Mouse (Mus musculus) limb, embryonic 14.5 days (tissue): ENCODE data around the gene Spice1. TPM values are rescaled to one million over a fixed set of nuclear protein-coding genes. Genes with fewer than 3 reads are reported as not detected.

Experiments
- ATAC-seq: fragments of 200-750 bp; cut with Nextera tagmentation; 2 replicates; pipeline ENCODE4 v1.8.0; 2017; ENCODE audit warnings: low read depth, moderate number of reproducible peaks, moderate TSS enrichment; ENCODE audit not compliant: low FRiP score
- DNase-seq: peaks from one replicate; pipeline ENCODE4 v3.0.0-alpha.2; 2015; ENCODE audit warnings: low spot score
- H3K27ac ChIP-seq: fragments of 300-500 bp; sonication (generic); replicated peaks from 2 replicates; pipeline ENCODE4 v1.5.1; 2014; ENCODE audit warnings: low read depth, mild to moderate bottlenecking, low read length, moderate library complexity, mixed read lengths
- H3K27me3 ChIP-seq: fragments of 300-500 bp; sonication (generic); 2 replicates; pipeline ENCODE4 v1.6.1; 2014; ENCODE audit warnings: low read length, mixed read lengths; ENCODE audit not compliant: control insufficient read depth, insufficient read depth
- H3K36me3 ChIP-seq: fragments of 300-500 bp; sonication (generic); 2 replicates; pipeline ENCODE4 v1.6.1; 2014; ENCODE audit warnings: mild to moderate bottlenecking, low read length, moderate library complexity, mixed read lengths; ENCODE audit not compliant: control insufficient read depth, insufficient read depth
- H3K4me1 ChIP-seq: fragments of 300-500 bp; sonication (generic); 2 replicates; pipeline ENCODE4 v1.6.1; 2014; ENCODE audit warnings: antibody characterized with exemption, low read length, mixed read lengths; ENCODE audit not compliant: control insufficient read depth, insufficient read depth
- H3K4me2 ChIP-seq: fragments of 300-500 bp; sonication (generic); replicated peaks from 2 replicates; pipeline ENCODE4 v1.6.1; 2014; ENCODE audit warnings: low read depth, mild to moderate bottlenecking, low read length, moderate library complexity; ENCODE audit not compliant: severe bottlenecking
- H3K4me3 ChIP-seq: fragments of 300-500 bp; sonication (generic); replicated peaks from 2 replicates; pipeline ENCODE4 v1.5.1; 2014; ENCODE audit warnings: low read length
- H3K9ac ChIP-seq: fragments of 300-500 bp; sonication (generic); 2 replicates; pipeline ENCODE4 v1.6.1; 2014; ENCODE audit warnings: mild to moderate bottlenecking, low read depth, low read length, moderate library complexity; ENCODE audit not compliant: severe bottlenecking
- H3K9me3 ChIP-seq: fragments of 300-500 bp; sonication (generic); 2 replicates; pipeline ENCODE4 v1.6.1; 2016; ENCODE audit warnings: low read length; ENCODE audit not compliant: control insufficient read depth
- POLR2A ChIP-seq: fragments of 200-500 bp; IDR thresholded peaks from 2 replicates; pipeline ENCODE4 v1.8.0; 2012; ENCODE audit warnings: inconsistent platforms, mild to moderate bottlenecking, moderate library complexity, borderline replicate concordance; ENCODE audit not compliant: insufficient read depth, insufficient read length; ENCODE audit errors: extremely low read depth
- WGBS: fragments of 180-500 bp; shearing (Covaris S2); extraction: QIAGEN DNeasy Blood & Tissue Kit; methylation state at CpG from one replicate; pipeline ENCODE4 v1.1.7; 2014; 5-methylcytosine and 5-hydroxymethylcytosine counted together
- polyA plus RNA-seq, 2 experiments: library from polyadenylated mRNA; depleted of rRNA in 1 of 2; stranded (reverse) in 1 of 2; unstranded in 1 of 2; fragments of >200 nt; fragmentation: Nextera tagmentation in 1 of 2; extraction: Ambion mirVana in 1 of 2; gene quantifications; 2 replicates each; pipeline versions ENCODE4 v1.2.1 to v1.2.3; 2012 to 2014

The Spice1 gene
- polyA plus RNA-seq, 2 experiments = 25.6 to 34.4 TPM

DNA sequence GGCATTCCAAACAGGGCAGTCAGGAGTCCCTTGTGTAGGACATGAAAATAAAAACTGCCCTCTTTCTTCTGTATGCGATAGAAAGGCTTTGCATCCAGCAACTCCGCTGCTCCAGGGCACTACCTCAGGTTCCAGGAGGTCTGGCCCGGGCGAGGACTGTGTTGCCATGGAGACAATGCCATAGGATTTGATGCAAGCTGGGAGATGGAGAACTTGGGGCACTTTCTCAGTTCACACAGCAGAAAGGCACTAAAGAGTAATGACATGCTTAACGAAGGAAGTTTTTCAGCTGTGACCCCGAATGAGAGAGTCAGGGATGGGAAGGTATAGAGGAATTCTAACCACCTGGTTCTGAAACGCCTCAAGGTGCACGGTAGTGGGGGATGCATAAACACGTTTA lies 15.8 kb upstream of the Spice1 start:
- TF ChIP-seq POLR2A = no peak

DNA sequence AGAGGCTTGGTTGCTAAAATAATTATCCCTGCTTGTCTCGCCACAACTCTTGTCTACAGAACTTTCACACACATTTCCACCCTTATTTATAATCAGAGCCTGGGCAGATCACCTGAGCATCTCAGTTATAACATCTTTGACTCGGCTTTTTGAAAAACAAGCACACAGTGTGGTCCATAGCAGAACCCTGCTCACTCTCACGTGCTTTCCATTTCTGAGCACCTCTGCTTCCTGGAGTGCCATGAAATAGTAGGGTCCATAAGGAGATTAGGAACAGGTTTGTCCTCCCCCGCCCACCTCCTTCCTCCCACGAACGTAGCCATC lies 15.3 kb upstream of the Spice1 start:
- peaks cover 4% of the 10 kb centered on the region; the same call in 1 of the 2 replicates for H3K4me1 ChIP-seq
- ATAC-seq = no peak
- 0 out of 2 replicates have a peak, but pooled peaks cover 3% of the 10 kb centered on the region for H3K9me3 ChIP-seq
- H3K4me3 ChIP-seq = peak overlapping the region; percentile 58
- H3K36me3 ChIP-seq = no peaks in the 10 kb centered on the region
- no peak for TF ChIP-seq POLR2A
- 10% methylated on average over 6 of the region's 6 CpGs for WGBS
- H3K27me3 ChIP-seq = 0 out of 2 replicates have a peak, but pooled peaks cover 17% of the 10 kb centered on the region
- no peak for DNase-seq
- H3K4me2 ChIP-seq = peak overlapping the region; percentile 97
- peak overlapping the region; percentile 61 for H3K9ac ChIP-seq
- H3K27ac ChIP-seq = no peak overlapping the region

More for the DNA sequence above, 15.8 kb upstream of the Spice1 start:
- H3K27ac ChIP-seq = no peak overlapping the region
- H3K9ac ChIP-seq = no peak overlapping the region
- 0 out of 2 replicates have a peak, but pooled peaks cover 3% of the 10 kb centered on the region for H3K9me3 ChIP-seq
- 0 out of 2 replicates have a peak, but pooled peaks cover 17% of the 10 kb centered on the region for H3K27me3 ChIP-seq
- no peak overlapping the region for H3K4me3 ChIP-seq
- 17% methylated on average over 9 of the region's 9 CpGs for WGBS
- ATAC-seq (no peak), DNase-seq (no peak)
- peaks cover 4% of the 10 kb centered on the region; the same call in 1 of the 2 replicates for H3K4me1 ChIP-seq
- H3K4me2 ChIP-seq = no peak overlapping the region
- no peaks in the 10 kb centered on the region for H3K36me3 ChIP-seq

- WGBS = under 1% methylated on average over 47 of the region's 60 CpGs
- H3K36me3 ChIP-seq = no peaks in the 10 kb centered on the region
- peak overlapping the region; percentile 58 for H3K4me3 ChIP-seq
- TF ChIP-seq POLR2A = no peak
- peak overlapping the region; percentile 97 for H3K4me2 ChIP-seq
- 0 out of 2 replicates have a peak, but pooled peaks cover 3% of the 10 kb centered on the region for H3K9me3 ChIP-seq
- 0 out of 2 replicates have a peak, but pooled peaks cover 17% of the 10 kb centered on the region for H3K27me3 ChIP-seq
- ATAC-seq (peak; percentile 47), DNase-seq (peak; percentile 10)
- H3K9ac ChIP-seq = peak overlapping the region; percentile 61
- no peak overlapping the region for H3K27ac ChIP-seq
- H3K4me1 ChIP-seq = peaks cover 4% of the 10 kb centered on the region; the same call in 1 of the 2 replicates
Observed at GRCm38 (mm10) chr16:44331995-44332860, 14.7 kb upstream of the Spice1 start.

DNA sequence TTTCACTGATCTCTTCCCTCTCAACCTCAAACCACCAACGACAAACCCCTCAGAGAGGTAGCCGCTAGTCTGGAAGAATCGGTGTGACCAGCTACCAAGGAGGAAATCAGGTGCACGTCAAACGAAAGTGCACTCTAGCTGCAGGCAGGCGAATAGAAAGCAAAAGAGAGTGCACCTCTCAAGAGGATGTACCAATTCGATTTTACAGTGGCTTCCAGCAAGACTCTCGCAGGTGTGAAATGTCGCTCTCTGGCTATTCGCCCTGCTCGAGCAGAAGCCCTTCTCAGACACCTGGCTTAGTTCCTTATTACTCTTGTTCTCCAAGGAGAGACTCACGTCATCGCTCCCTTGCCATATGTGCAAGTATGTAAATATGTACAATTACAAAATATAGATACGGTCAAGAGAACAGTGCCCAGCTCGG lies 14.0 kb upstream of the Spice1 start, which contains the start of gene Sidt1:
TSS of gene Sidt1 (minus strand) at position 336 of the 424 bp plus-strand sequence.
- Histone ChIP-seq H3K9ac (peak within 1 kb of the TSS; percentile 61), H3K4me3 (peak within 1 kb of the TSS; percentile 58), H3K4me2 (peak within 1 kb of the TSS; percentile 97), H3K27me3 (0 out of 2 replicates have a peak, but pooled peaks cover 17% of the 10 kb centered on the region), H3K36me3 (no peaks in the 10 kb centered on the region), H3K9me3 (0 out of 2 replicates have a peak, but pooled peaks cover 3% of the 10 kb centered on the region), H3K27ac (no peak within 1 kb of the TSS), H3K4me1 (peaks cover 4% of the 10 kb centered on the region; the same call in 1 of the 2 replicates)
- ATAC-seq (no peak), DNase-seq (no peak)
- WGBS = 6% methylated on average over 15 of the region's 15 CpGs
- TF ChIP-seq POLR2A = no peak

DNA sequence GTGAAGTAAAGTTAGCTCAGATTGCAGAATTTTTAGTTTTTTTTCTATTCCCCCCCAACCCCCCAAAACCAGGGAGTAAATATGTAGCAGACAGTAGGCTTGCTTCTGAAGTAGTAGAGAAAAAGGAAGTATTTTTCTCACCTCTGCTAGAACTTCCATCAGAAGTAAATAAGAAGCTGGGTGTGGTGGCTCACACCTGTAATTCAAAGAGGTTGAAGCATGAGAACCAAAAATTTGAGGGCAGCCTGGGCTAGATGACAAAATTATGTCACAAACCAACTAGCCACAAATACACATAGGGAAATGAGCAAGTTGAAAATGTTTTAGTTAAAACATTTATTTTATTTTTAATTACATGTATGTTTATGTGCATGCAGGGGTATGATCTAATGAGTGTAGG lies 9.4 kb upstream of the Spice1 start:
- Histone ChIP-seq H3K4me1 (no peaks in the 10 kb centered on the region), H3K27ac (no peak overlapping the region), H3K4me2 (no peak overlapping the region), H3K9me3 (0 out of 2 replicates have a peak, but pooled peaks cover 3% of the 10 kb centered on the region), H3K9ac (no peak overlapping the region), H3K36me3 (no peaks in the 10 kb centered on the region), H3K27me3 (0 out of 2 replicates have a peak, but pooled peaks cover 11% of the 10 kb centered on the region), H3K4me3 (no peak overlapping the region)
- DNase-seq (no peak), ATAC-seq (no peak)
- no peak for TF ChIP-seq POLR2A
